Mouse (Mus musculus): ENCODE data around the gene Glra2.

- TF ChIP-seq CTCF (IDR thresholded peaks at IDR 0.05; ENCODE audit: control insufficient read depth, insufficient read depth, insufficient read length), result no peak
- TF ChIP-seq USF1 (IDR thresholded peaks at IDR 0.05; ENCODE audit: low read depth), result no peak
- no peak for TF ChIP-seq MYOG (IDR thresholded peaks at IDR 0.05; ENCODE audit: control insufficient read depth, extremely low read depth, insufficient read length)
- TF ChIP-seq MAX (IDR thresholded peaks at IDR 0.05), result no peak
- no peak for TF ChIP-seq FOSL1 (IDR thresholded peaks at IDR 0.05; ENCODE audit: insufficient read depth, low read length, poor library complexity, severe bottlenecking)
- no peak for TF ChIP-seq CEBPB (IDR thresholded peaks at IDR 0.05; ENCODE audit: low read depth)
These were observed at the start of gene Glra2 for GRCm38 (mm10) chrX:165326939-165327698.
